Mouse (Mus musculus): ENCODE measurements around the gene Gm28102. TPM values are rescaled to one million over a fixed set of nuclear protein-coding genes. Genes with fewer than 3 reads are reported as not detected.
"Not testable (repeated sequence)": the region's sequence is repeated elsewhere in the genome, so short reads cannot be mapped to it uniquely, and the experiment has no call there.

The Gm28102 gene
- not detected in 2 replicates for total RNA-seq (2017)

DNA sequence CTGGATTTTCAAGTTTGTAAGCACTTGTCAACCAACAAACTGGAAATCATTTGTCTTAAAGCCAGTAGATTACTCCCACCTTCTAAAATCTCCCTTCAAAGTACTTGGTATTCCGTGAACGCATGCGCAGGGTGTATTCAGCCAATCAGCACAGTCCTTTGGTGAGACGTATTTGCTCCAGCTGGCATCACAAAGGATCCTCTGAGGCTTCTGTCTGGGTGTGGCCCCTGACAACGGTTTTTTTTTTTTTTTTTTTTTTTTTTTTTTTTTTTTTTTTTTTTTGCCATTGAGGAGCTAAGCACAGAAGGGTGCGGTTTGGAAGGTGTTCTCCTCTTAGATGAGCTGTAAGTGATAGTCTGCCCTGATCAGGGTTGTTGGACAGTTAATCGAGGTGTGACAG lies at the start of gene Gm28102:
Gm28102 (plus strand) TSS at position 301 of the 400 bp plus-strand sequence.
- not testable (repeated sequence) for ATAC-seq (replicated peaks in 1 of 2; ENCODE audit: insufficient read depth in 1 of 2, low FRiP score in 2 of 2, low TSS enrichment in 1 of 2, low read depth in 1 of 2, poor library complexity in 2 of 2, severe bottlenecking in 2 of 2)
